Mouse (Mus musculus): ENCODE data around the gene Sugp2. TPM values are rescaled to one million over a fixed set of nuclear protein-coding genes. Genes with fewer than 3 reads are reported as not detected.

Gene Sugp2
- polyA plus RNA-seq, 1 experiment from 2014 or later = 14.3 TPM

DNA sequence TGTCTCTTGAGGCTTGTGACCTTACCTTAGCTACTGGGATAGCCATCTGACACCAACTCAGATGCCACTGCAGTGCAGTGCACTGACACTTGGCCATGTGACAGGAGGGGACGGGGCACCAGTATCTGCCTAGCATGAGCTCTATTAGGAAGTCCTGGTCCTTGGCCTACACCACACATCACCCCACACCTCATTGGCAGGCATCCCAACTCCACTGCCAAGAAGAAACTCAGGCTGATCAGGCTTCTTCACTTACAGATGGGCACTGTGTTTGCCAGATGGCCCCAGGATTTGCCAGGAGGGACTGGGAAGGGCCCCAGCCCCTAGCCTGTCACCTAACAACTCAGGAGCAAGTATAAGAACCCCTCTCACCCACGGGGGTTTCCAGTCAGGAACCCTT, 79.4 kb downstream of the Sugp2 start:
- Histone ChIP-seq H3K9me3 (replicated peaks) (no peaks in the 10 kb centered on the region), H3K4me1 (replicated peaks) (peaks cover 22% of the 10 kb centered on the region), H3K27me3 (peaks cover 37% of the 10 kb centered on the region), H3K36me3 (peaks cover 51% of the 10 kb centered on the region), H3K4me3 (replicated peaks) (no peak overlapping the region), H3K9ac (no peak overlapping the region), H3K4me2 (no peak overlapping the region), H3K27ac (no peak overlapping the region)
- ATAC-seq (ENCODE audit: low read depth) = no peak
- no peak for DNase-seq
- WGBS (ENCODE audit: insufficient replicate concordance) = 73% methylated on average over 2 of the region's 2 CpGs

DNA sequence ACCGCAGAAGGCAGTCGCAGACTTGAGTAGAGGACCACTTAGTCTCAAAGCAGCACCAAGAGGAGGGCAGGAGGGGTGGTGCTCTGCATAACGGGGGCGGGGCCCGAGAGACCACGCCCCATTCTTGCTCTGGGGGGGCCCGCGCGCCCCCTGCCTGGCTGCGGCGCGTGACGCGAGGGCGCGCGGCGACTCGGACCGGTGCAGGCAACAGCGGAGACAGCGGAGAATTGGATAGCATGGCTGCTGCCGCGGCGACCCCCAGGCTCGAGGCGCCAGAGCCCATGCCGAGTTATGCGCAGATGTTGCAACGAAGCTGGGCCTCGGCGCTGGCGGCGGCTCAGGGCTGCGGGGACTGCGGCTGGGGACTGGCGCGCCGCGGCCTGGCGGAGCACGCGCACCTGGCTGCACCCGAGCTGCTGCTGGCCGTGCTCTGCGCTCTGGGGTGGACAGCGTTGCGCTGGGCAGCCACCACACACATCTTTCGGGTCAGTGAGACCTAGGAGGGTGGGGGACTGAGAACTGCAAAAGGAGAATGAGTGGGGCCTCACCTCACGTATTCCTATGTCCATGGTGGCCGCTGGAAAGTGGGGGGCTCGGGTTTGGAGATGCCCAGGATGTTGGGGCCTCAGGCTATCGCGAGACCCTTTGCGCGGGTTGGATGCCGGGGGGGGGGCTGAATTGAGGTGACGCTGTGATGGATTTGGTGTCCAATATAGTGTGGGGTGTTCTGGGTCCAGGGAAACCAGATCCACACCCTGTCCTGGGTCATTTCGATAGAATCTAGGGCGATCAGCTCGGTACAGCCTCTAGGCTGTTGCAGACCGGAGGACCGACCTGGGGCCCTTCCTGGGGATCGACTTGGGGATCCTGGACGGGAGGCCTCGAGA, 81.8 kb downstream of the Sugp2 start, which contains the start of gene Cers1:
Gene Cers1, plus strand, starts transcription at position 152 of the 887 bp plus-strand sequence.
- peak within 1 kb of the TSS; percentile 56 for H3K4me3 ChIP-seq (replicated peaks)
- H3K4me1 ChIP-seq (replicated peaks) = peaks cover 22% of the 10 kb centered on the region
- 3% methylated on average over 66 of the region's 66 CpGs for WGBS (ENCODE audit: insufficient replicate concordance)
- peaks cover 44% of the 10 kb centered on the region for H3K27me3 ChIP-seq
- DNase-seq (peak; percentile 33), ATAC-seq (ENCODE audit: low read depth) (peak; percentile 55)
- H3K9me3 ChIP-seq (replicated peaks) = no peaks in the 10 kb centered on the region
- H3K27ac ChIP-seq = no peak within 1 kb of the TSS
- H3K36me3 ChIP-seq = peaks cover 29% of the 10 kb centered on the region
- peak within 1 kb of the TSS; percentile 75 for H3K4me2 ChIP-seq
- H3K9ac ChIP-seq = peak within 1 kb of the TSS; percentile 33

DNA sequence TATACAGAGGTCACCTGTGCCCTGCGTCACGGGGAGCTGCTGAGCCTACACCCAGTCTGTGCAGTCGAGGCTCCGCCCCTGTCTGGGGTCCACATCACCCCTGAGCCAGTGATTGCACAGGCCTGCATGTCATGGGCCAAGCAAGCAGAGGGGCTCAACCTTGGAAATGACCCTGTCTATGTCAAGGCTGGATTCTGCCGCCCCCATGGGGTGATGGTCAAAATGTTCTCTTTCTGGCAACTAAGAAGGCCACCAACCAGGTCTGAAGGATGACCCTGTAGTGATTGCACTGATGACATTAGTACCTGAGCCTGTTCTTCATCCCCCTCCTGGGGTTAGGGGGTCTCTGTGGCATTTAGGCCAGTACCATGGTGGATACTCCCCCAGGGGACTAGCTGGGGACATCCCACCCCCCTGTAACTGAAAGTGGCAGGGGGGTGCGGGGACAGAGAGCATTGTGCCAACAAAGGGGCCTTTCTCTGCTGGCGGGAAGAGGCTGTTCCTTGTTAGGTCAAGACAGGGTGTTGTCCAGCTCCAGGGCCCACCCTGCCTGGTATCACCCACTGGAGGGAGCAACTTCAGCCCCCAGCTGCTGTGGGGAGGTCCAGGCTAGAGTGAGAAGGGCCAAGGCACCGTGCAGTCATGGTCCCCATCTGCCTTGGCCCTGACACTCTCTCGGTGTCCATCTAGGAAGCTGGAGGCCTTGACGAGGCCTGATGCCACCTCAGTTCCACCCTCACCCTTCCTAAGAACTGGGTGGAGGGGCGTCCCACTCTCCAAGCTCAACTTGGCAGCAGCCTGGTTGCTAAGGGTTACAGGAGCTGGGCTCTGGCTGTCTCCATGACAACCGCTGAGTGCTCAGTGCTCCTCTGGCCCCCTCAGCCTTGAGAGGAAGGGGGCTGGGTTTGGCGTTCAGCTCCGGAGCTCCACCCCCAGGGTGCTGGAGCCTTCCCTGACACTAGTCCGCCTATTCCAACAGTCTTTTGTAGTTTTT, 82.8 kb downstream of the Sugp2 start:
- WGBS (ENCODE audit: insufficient replicate concordance) = 22% methylated on average over 15 of the region's 15 CpGs
- Histone ChIP-seq H3K9me3 (replicated peaks) (no peaks in the 10 kb centered on the region), H3K4me1 (replicated peaks) (peaks cover 22% of the 10 kb centered on the region), H3K36me3 (peaks cover 20% of the 10 kb centered on the region), H3K27me3 (peaks cover 44% of the 10 kb centered on the region), H3K4me2 (peak overlapping the region; percentile 75), H3K9ac (no peak overlapping the region), H3K4me3 (replicated peaks) (peak overlapping the region; percentile 56), H3K27ac (no peak overlapping the region)
- ATAC-seq (ENCODE audit: low read depth) = peak; percentile 22; the same call in 1 of the 2 replicates
- no peak for DNase-seq

DNA sequence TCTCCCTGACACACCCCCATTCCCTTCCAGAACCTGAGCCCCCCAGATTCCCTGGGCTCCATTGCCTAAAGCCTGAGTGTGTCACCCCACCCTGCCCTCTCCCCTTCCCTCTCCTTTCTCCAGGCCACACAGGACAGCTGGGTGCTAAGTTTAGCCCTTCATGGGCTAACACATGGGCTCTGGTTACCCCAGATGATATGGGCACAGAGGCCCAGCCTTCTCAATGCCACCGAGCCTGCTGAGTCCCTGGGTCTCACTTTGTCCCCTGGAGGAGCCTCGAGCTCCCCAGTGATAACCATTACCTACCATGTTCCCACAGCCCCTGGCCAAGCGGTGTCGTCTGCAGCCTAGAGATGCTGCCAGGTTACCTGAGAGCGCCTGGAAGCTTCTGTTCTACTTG, 83.8 kb downstream of the Sugp2 start:
- Histone ChIP-seq H3K27me3 (peaks cover 44% of the 10 kb centered on the region), H3K27ac (no peak overlapping the region)
- WGBS (ENCODE audit: insufficient replicate concordance) = 63% methylated on average over 5 of the region's 5 CpGs

DNA sequence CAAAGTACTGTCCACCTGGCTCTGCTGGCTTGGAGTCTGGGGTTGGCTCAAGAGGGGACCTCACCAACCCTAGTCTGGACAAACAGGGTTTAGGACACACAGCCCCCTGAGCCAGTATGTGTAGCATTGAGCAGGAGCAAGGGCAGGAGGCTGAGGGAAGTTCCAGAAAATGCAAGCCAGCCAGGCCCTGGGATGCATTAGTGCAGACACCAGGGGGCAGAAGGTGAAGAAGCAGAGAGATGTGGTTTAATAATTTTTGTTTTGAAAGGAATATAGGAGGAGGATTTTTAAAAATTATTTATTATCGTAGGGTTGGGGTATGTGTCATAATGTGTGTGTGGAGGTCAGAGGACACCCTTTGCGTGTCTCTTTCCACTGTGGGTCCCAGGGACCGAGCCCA, 89.7 kb downstream of the Sugp2 start:
- Histone ChIP-seq H3K4me2 (no peak overlapping the region), H3K27me3 (peaks cover 5% of the 10 kb centered on the region), H3K27ac (no peak overlapping the region; the same call in 1 of the 2 replicates), H3K4me1 (replicated peaks) (peaks cover 19% of the 10 kb centered on the region), H3K9ac (no peak overlapping the region), H3K9me3 (replicated peaks) (0 out of 2 replicates have a peak, but pooled peaks cover 3% of the 10 kb centered on the region), H3K36me3 (no peaks in the 10 kb centered on the region; the same call in 1 of the 2 replicates), H3K4me3 (replicated peaks) (no peak overlapping the region)
- DNase-seq (no peak), ATAC-seq (ENCODE audit: low read depth) (no peak)
- WGBS (ENCODE audit: insufficient replicate concordance) = 75% methylated on average over 3 of the region's 3 CpGs

More for the DNA sequence above, 83.8 kb downstream of the Sugp2 start:
- no peaks in the 10 kb centered on the region for H3K9me3 ChIP-seq (replicated peaks)
- H3K9ac ChIP-seq = no peak overlapping the region
- no peak overlapping the region for H3K4me3 ChIP-seq (replicated peaks)
- no peak for DNase-seq
- H3K4me2 ChIP-seq = no peak overlapping the region
- H3K36me3 ChIP-seq = peaks cover 9% of the 10 kb centered on the region
- peaks cover 22% of the 10 kb centered on the region for H3K4me1 ChIP-seq (replicated peaks)
- ATAC-seq (ENCODE audit: low read depth) = no peak

DNA sequence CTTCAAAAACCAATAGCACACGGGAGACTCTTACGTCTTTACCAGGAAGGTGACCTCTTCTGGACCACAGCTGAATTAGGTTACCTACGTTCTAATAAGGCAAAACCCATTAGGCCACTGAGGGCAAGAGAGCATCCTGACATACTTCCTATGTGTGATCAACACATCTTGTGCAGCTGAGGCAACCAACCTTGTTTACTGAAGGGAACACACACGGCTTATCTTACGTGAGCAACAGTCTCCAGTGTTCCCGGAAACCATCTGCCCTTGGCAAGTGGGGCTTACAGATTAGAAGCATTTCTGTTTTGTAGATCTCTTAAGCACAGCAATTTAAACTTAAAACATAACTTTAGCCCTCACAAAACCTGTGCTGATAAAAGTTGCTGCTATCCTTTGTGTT, 93.5 kb downstream of the Sugp2 start:
- H3K9me3 ChIP-seq (replicated peaks) = 0 out of 2 replicates have a peak, but pooled peaks cover 3% of the 10 kb centered on the region
- peak; percentile 64 for DNase-seq
- peaks cover 20% of the 10 kb centered on the region for H3K36me3 ChIP-seq
- no peaks in the 10 kb centered on the region; the same call in 1 of the 2 replicates for H3K27me3 ChIP-seq
- peak; percentile 75 for ATAC-seq (ENCODE audit: low read depth)
- H3K27ac ChIP-seq = peak overlapping the region; percentile 93
- H3K4me3 ChIP-seq (replicated peaks) = no peak overlapping the region
- H3K4me2 ChIP-seq = peak overlapping the region; percentile 33
- WGBS (ENCODE audit: insufficient replicate concordance) = 60% methylated on average over 6 of the region's 6 CpGs
- peaks cover 55% of the 10 kb centered on the region for H3K4me1 ChIP-seq (replicated peaks)
- peak overlapping the region; percentile 41; the same call in 1 of the 2 replicates for H3K9ac ChIP-seq

DNA sequence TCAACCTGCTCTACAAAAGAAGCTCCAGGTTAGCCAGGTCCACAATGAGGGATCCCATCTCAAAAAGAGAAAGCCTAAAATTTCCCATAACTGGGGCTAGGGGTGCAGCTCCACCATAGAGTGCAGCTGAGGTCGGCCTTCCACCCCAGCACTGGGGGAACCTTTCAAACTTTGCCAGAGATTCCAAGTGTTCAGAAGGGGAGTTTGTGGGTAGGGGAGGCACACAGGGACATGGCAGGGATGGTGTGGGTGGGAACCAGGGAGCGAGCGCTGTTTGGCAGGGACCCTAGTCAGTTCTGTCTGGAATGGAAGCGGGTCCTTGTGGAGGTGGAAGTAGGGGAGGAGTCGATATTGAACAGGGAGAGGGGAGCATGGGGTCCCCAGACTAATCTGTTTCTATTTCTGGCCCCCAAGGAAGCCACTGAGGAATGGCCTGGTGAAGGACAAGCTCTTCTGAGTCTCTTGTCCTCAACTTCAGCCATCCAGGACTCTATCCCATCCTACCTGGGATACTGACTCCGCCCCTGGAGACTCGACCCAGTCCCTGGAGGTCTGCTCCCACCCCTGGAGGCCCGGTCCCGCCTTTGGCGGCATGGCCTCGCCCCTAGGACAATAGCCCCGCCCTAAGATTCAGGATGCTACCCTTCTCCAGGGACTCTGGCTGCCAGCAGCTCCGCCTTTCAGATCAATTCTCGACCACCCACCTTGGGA, 95.3 kb downstream of the Sugp2 start, which contains the start of gene Gdf1:
Gene Gdf1, plus strand, starts transcription at position 694 of the 711 bp plus-strand sequence.
- no peak within 1 kb of the TSS; the same call in 1 of the 2 replicates for H3K9ac ChIP-seq
- H3K36me3 ChIP-seq = peaks cover 38% of the 10 kb centered on the region
- ATAC-seq (ENCODE audit: low read depth) (0 out of 2 replicates have a peak, but pooled peaks have one; percentile 9), DNase-seq (peak; percentile 50)
- no peaks in the 10 kb centered on the region; the same call in 1 of the 2 replicates for H3K27me3 ChIP-seq
- H3K27ac ChIP-seq = peak within 1 kb of the TSS; percentile 93
- 0 out of 2 replicates have a peak, but pooled peaks cover 3% of the 10 kb centered on the region for H3K9me3 ChIP-seq (replicated peaks)
- H3K4me3 ChIP-seq (replicated peaks) = no peak within 1 kb of the TSS
- WGBS (ENCODE audit: insufficient replicate concordance) = 38% methylated on average over 14 of the region's 14 CpGs
- peaks cover 55% of the 10 kb centered on the region for H3K4me1 ChIP-seq (replicated peaks)
- H3K4me2 ChIP-seq = peak within 1 kb of the TSS; percentile 26

Other genes starting within 250 kb of the Sugp2 start
- 27.1 and 27.8 TPM in 2 replicates for gene Gatad2a, start 237.8 kb upstream of the Sugp2 start, polyA plus RNA-seq (2015; fragmentation: Nextera tagmentation; extraction: Ambion mirVana)
- gene Mau2, start 191.5 kb upstream of the Sugp2 start, polyA plus RNA-seq (2015; fragmentation: Nextera tagmentation; extraction: Ambion mirVana) = 22.7 and 26.6 TPM in 2 replicates
- 20.2 and 21.7 TPM in 2 replicates for gene Sugp1, start 191.4 kb upstream of the Sugp2 start, polyA plus RNA-seq (2015; fragmentation: Nextera tagmentation; extraction: Ambion mirVana)
- gene Tm6sf2, start 161.3 kb upstream of the Sugp2 start, polyA plus RNA-seq (2015; fragmentation: Nextera tagmentation; extraction: Ambion mirVana) = 0.98 and 1.1 TPM in 2 replicates
- gene Hapln4, start 150.8 kb upstream of the Sugp2 start, polyA plus RNA-seq (2015; fragmentation: Nextera tagmentation; extraction: Ambion mirVana) = 0.05 and 0.51 TPM in 2 replicates
- 0.07 and 0.13 TPM in 2 replicates for gene Ncan, start 113.4 kb upstream of the Sugp2 start, polyA plus RNA-seq (2015; fragmentation: Nextera tagmentation; extraction: Ambion mirVana)
- gene Nr2c2ap, start 102.9 kb upstream of the Sugp2 start, polyA plus RNA-seq (2015; fragmentation: Nextera tagmentation; extraction: Ambion mirVana) = 26.2 and 28.5 TPM in 2 replicates
- 6.6 and 7.1 TPM in 2 replicates for gene Rfxank, start 95.1 kb upstream of the Sugp2 start, polyA plus RNA-seq (2015; fragmentation: Nextera tagmentation; extraction: Ambion mirVana)
- 25.0 and 25.8 TPM in 2 replicates for gene Borcs8, start 94.7 kb upstream of the Sugp2 start, polyA plus RNA-seq (2015; fragmentation: Nextera tagmentation; extraction: Ambion mirVana)
- 0.08 and 0.17 TPM in 2 replicates for gene Mef2b, start 94.5 kb upstream of the Sugp2 start, polyA plus RNA-seq (2015; fragmentation: Nextera tagmentation; extraction: Ambion mirVana)
- gene Tmem161a, start 61.9 kb upstream of the Sugp2 start, polyA plus RNA-seq (2015; fragmentation: Nextera tagmentation; extraction: Ambion mirVana) = 27.8 and 31.4 TPM in 2 replicates
- 3.5 and 5.0 TPM in 2 replicates for gene Slc25a42, start 21.9 kb upstream of the Sugp2 start, polyA plus RNA-seq (2015; fragmentation: Nextera tagmentation; extraction: Ambion mirVana)
- 17.4 and 18.9 TPM in 2 replicates for gene Armc6, start 240 bp downstream of the Sugp2 start, polyA plus RNA-seq (2015; fragmentation: Nextera tagmentation; extraction: Ambion mirVana)
- gene Homer3, start 48.6 kb downstream of the Sugp2 start, polyA plus RNA-seq (2015; fragmentation: Nextera tagmentation; extraction: Ambion mirVana) = 8.6 and 9.4 TPM in 2 replicates
- gene Ddx49, start 68.3 kb downstream of the Sugp2 start, polyA plus RNA-seq (2015; fragmentation: Nextera tagmentation; extraction: Ambion mirVana) = 32.4 and 34.1 TPM in 2 replicates
- 170 and 197 TPM in 2 replicates for gene Cope, start 68.3 kb downstream of the Sugp2 start, polyA plus RNA-seq (2015; fragmentation: Nextera tagmentation; extraction: Ambion mirVana)
- 0.15 and 0.30 TPM in 2 replicates for gene Cers1, start 81.5 kb downstream of the Sugp2 start, polyA plus RNA-seq (2015; fragmentation: Nextera tagmentation; extraction: Ambion mirVana)
- gene Gdf1, start 95.6 kb downstream of the Sugp2 start, polyA plus RNA-seq (2015; fragmentation: Nextera tagmentation; extraction: Ambion mirVana) = 0.17 and 0.29 TPM in 2 replicates
- 11.5 and 12.8 TPM in 2 replicates for gene Upf1, start 119.1 kb downstream of the Sugp2 start, polyA plus RNA-seq (2015; fragmentation: Nextera tagmentation; extraction: Ambion mirVana)
- gene Comp, start 139.3 kb downstream of the Sugp2 start, polyA plus RNA-seq (2015; fragmentation: Nextera tagmentation; extraction: Ambion mirVana) = 0.48 and 0.58 TPM in 2 replicates
- 3.9 and 4.9 TPM in 2 replicates for gene Crtc1, start 205.4 kb downstream of the Sugp2 start, polyA plus RNA-seq (2015; fragmentation: Nextera tagmentation; extraction: Ambion mirVana)
- gene Klhl26, start 242.7 kb downstream of the Sugp2 start, polyA plus RNA-seq (2015; fragmentation: Nextera tagmentation; extraction: Ambion mirVana) = 6.7 and 7.0 TPM in 2 replicates